Mouse (Mus musculus): ENCODE results near the gene Srr. TPM values are rescaled to one million over a fixed set of nuclear protein-coding genes. Genes with fewer than 3 reads are reported as not detected.

The Srr gene
- polyA plus RNA-seq, 1 experiment from 2014 or later: 21.5 TPM

GRCm38 (mm10) chr11:74946348-74946747 lies 20.6 kb upstream of the Srr start:
- H3K27me3 ChIP-seq (replicated peaks): no peaks in the 10 kb centered on the region
- H3K9ac ChIP-seq: no peak overlapping the region
- peaks cover 49% of the 10 kb centered on the region for H3K36me3 ChIP-seq
- H3K9me3 ChIP-seq (replicated peaks): no peaks in the 10 kb centered on the region
- no peak for ATAC-seq (ENCODE audit: insufficient number of reproducible peaks, low FRiP score)
- H3K4me1 ChIP-seq (replicated peaks): no peaks in the 10 kb centered on the region
- no peak overlapping the region for H3K4me2 ChIP-seq
- no peak overlapping the region for H3K27ac ChIP-seq (ENCODE audit: poor library complexity, severe bottlenecking)
- 74% methylated on average over 3 of the region's 3 CpGs for WGBS
- no peak overlapping the region for H3K4me3 ChIP-seq

GRCm38 (mm10) chr11:74930391-74930790 lies 4.6 kb upstream of the Srr start:
- Histone ChIP-seq H3K27me3 (replicated peaks) (no peaks in the 10 kb centered on the region), H3K9ac (no peak overlapping the region), H3K36me3 (peaks cover 53% of the 10 kb centered on the region), H3K4me1 (replicated peaks) (peaks cover 9% of the 10 kb centered on the region), H3K4me3 (no peak overlapping the region), H3K27ac (ENCODE audit: poor library complexity, severe bottlenecking) (no peak overlapping the region), H3K9me3 (replicated peaks) (no peaks in the 10 kb centered on the region), H3K4me2 (no peak overlapping the region)
- WGBS: 90% methylated on average over 7 of the region's 7 CpGs
- ATAC-seq (ENCODE audit: insufficient number of reproducible peaks, low FRiP score): no peak

DNA sequence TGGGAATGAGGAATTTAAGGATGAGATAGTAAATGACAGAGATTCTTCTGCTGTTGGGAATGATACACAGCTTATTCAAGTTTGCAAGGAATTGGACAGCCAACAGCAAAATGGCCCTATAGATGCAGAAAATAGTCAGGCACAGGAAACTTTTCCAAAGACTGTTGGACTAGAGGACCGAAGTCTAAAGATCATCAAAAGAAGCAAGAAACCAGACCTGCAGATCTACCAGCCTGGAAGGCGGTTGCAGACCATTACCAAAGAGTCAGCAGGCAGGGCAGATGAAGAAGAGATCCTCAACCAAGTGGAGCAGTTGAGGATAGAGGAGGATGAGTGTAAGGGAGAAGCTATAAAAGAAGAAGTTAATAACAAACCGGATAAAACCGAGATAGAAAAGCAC lies 3.4 kb upstream of the Srr start:
- peaks cover 40% of the 10 kb centered on the region for H3K36me3 ChIP-seq
- H3K27me3 ChIP-seq (replicated peaks): no peaks in the 10 kb centered on the region
- no peak overlapping the region for H3K27ac ChIP-seq (ENCODE audit: poor library complexity, severe bottlenecking)
- WGBS: 84% methylated on average over 4 of the region's 4 CpGs
- no peak for ATAC-seq (ENCODE audit: insufficient number of reproducible peaks, low FRiP score)
- H3K4me1 ChIP-seq (replicated peaks): peaks cover 18% of the 10 kb centered on the region
- no peak overlapping the region for H3K9ac ChIP-seq
- no peaks in the 10 kb centered on the region for H3K9me3 ChIP-seq (replicated peaks)
- H3K4me3 ChIP-seq: no peak overlapping the region
- H3K4me2 ChIP-seq: no peak overlapping the region

DNA sequence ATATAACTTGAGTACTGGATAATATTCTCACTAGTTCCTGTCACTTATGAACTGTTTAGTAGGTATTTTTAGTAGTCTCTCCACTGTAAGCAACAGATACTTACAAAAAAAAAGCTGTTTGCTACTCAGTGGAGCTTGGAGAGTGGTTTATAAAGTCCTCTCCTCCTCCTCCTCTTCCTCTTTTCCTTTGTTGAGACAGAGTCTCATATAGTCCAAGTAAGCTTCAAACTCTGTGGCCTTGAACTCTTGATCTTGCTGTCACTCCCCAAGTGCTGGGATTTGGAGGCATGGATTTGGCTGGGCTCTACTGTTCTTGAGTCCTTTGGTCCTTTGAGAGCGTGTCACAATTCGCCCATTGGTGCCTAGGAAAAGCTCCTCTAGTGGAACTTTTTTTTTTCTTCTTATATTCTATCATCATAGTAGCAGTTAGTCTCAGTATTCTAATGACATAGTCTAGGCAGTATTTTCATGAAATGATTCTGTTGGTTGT lies 1.5 kb upstream of the Srr start:
- no peak overlapping the region; the same call in 1 of the 2 replicates for H3K9ac ChIP-seq
- H3K27ac ChIP-seq (ENCODE audit: poor library complexity, severe bottlenecking): no peak overlapping the region; the same call in 1 of the 2 replicates
- ATAC-seq (ENCODE audit: insufficient number of reproducible peaks, low FRiP score): no peak
- H3K4me2 ChIP-seq: no peak overlapping the region; the same call in 1 of the 2 replicates
- no peak overlapping the region for H3K4me3 ChIP-seq
- peaks cover 18% of the 10 kb centered on the region for H3K4me1 ChIP-seq (replicated peaks)
- H3K36me3 ChIP-seq: peaks cover 23% of the 10 kb centered on the region
- H3K9me3 ChIP-seq (replicated peaks): no peaks in the 10 kb centered on the region
- 83% methylated on average over 2 of the region's 2 CpGs for WGBS
- H3K27me3 ChIP-seq (replicated peaks): no peaks in the 10 kb centered on the region

GRCm38 (mm10) chr11:74926388-74927005 lies 749 bp upstream of the Srr start:
- H3K4me2 ChIP-seq: peak overlapping the region; percentile 80
- peaks cover 17% of the 10 kb centered on the region for H3K36me3 ChIP-seq
- H3K4me1 ChIP-seq (replicated peaks): peaks cover 18% of the 10 kb centered on the region
- no peaks in the 10 kb centered on the region for H3K9me3 ChIP-seq (replicated peaks)
- 3% methylated on average over 11 of the region's 11 CpGs for WGBS
- no peaks in the 10 kb centered on the region for H3K27me3 ChIP-seq (replicated peaks)
- H3K9ac ChIP-seq: peak overlapping the region; percentile 92
- peak overlapping the region; percentile 88 for H3K4me3 ChIP-seq
- no peak; the same call in none of the 2 replicates for ATAC-seq (ENCODE audit: insufficient number of reproducible peaks, low FRiP score)
- peak overlapping the region; percentile 99 for H3K27ac ChIP-seq (ENCODE audit: poor library complexity, severe bottlenecking)

DNA sequence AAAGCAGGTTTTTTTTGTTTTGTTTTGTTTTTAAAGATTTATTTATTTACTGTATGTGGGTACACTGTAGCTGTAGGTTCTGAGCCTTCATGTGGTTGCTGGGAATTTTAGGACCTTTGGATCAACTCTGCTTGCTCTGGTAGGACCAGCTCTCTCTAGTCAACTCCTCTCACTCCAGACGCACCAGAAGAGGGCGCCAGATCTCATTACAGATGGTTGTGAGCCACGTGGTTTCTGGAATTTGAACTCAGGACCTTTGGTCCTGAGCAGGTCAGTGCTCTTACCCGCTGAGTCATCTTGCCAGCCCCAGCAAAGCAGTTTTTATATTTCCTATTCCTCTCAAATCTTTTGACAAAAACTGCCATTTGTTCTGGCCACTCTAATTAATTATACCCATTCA lies 1.6 kb downstream of the Srr start:
- Histone ChIP-seq H3K27me3 (replicated peaks) (no peaks in the 10 kb centered on the region), H3K4me3 (no peak overlapping the region), H3K36me3 (peaks cover 3% of the 10 kb centered on the region), H3K4me2 (peak overlapping the region; percentile 80; the same call in 1 of the 2 replicates), H3K27ac (ENCODE audit: poor library complexity, severe bottlenecking) (no peak overlapping the region), H3K9me3 (replicated peaks) (no peaks in the 10 kb centered on the region), H3K9ac (no peak overlapping the region), H3K4me1 (replicated peaks) (peaks cover 18% of the 10 kb centered on the region)
- WGBS: 59% methylated on average over 4 of the region's 4 CpGs
- no peak for ATAC-seq (ENCODE audit: insufficient number of reproducible peaks, low FRiP score)

DNA sequence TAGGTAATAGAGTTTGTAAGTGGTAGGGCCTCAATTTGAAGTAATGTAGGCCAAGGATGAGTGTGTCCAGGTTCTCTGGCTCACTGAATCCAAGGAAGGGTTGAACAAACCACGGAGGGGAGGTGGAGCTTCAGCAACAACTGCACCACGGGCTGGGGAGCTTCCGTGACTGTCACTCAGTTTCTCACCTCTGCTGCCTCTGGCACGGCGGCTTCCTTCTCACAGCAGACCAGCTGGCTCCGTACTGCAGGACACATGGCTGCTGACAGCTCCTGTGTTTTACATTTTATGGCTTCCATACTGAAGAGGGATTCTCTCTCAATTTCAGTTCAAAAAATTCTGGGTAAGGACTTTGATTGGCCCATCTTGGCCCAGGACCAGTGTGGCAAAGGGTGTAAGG lies 6.5 kb downstream of the Srr start:
- H3K9ac ChIP-seq: no peak overlapping the region
- H3K4me1 ChIP-seq (replicated peaks): peaks cover 9% of the 10 kb centered on the region
- H3K9me3 ChIP-seq (replicated peaks): no peaks in the 10 kb centered on the region
- peaks cover 18% of the 10 kb centered on the region for H3K36me3 ChIP-seq
- no peak overlapping the region for H3K4me2 ChIP-seq
- H3K4me3 ChIP-seq: no peak overlapping the region
- ATAC-seq (ENCODE audit: insufficient number of reproducible peaks, low FRiP score): no peak
- WGBS: 79% methylated on average over 6 of the region's 6 CpGs
- no peaks in the 10 kb centered on the region for H3K27me3 ChIP-seq (replicated peaks)
- H3K27ac ChIP-seq (ENCODE audit: poor library complexity, severe bottlenecking): no peak overlapping the region

- H3K9ac ChIP-seq: no peak overlapping the region
- H3K36me3 ChIP-seq: peaks cover 30% of the 10 kb centered on the region
- no peaks in the 10 kb centered on the region for H3K27me3 ChIP-seq (replicated peaks)
- H3K27ac ChIP-seq (ENCODE audit: poor library complexity, severe bottlenecking): no peak overlapping the region
- 85% methylated on average over 3 of the region's 3 CpGs for WGBS
- H3K4me1 ChIP-seq (replicated peaks): peaks cover 7% of the 10 kb centered on the region
- no peak overlapping the region for H3K4me3 ChIP-seq
- no peak overlapping the region for H3K4me2 ChIP-seq
- H3K9me3 ChIP-seq (replicated peaks): no peaks in the 10 kb centered on the region
- ATAC-seq (ENCODE audit: insufficient number of reproducible peaks, low FRiP score): no peak
Observed at GRCm38 (mm10) chr11:74912492-74912891, 13.3 kb downstream of the Srr start.

DNA sequence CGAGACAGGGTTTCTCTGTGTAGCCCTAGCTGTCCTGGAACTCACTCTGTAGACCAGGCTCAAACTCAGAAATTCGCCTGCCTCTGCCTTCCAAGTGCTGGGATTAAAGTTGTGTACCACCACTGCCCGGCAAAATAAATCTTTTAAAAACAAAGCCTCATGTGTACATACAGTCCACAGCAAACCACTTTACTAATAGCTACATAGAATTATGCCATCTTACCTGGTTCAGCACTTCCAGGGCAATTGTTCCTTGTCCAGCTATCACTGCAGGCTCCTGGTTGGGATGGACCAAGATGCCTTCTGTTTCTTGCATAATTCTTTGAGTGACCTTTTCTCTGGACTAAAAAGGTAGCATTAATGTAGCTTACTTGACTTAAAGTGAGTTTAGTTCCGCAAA lies 15.8 kb downstream of the Srr start:
- 90% methylated on average over 4 of the region's 4 CpGs for WGBS

GRCm38 (mm10) chr11:74908618-74909399 lies 16.9 kb downstream of the Srr start:
- H3K4me3 ChIP-seq: no peak overlapping the region
- H3K27ac ChIP-seq (ENCODE audit: poor library complexity, severe bottlenecking): no peak overlapping the region
- ATAC-seq (ENCODE audit: insufficient number of reproducible peaks, low FRiP score): no peak
- H3K9ac ChIP-seq: no peak overlapping the region
- H3K27me3 ChIP-seq (replicated peaks): no peaks in the 10 kb centered on the region
- 81% methylated on average over 12 of the region's 12 CpGs for WGBS
- H3K4me2 ChIP-seq: no peak overlapping the region
- no peaks in the 10 kb centered on the region for H3K9me3 ChIP-seq (replicated peaks)
- peaks cover 61% of the 10 kb centered on the region for H3K36me3 ChIP-seq
- no peaks in the 10 kb centered on the region for H3K4me1 ChIP-seq (replicated peaks)

More for the DNA sequence above, 15.8 kb downstream of the Srr start:
- ATAC-seq (ENCODE audit: insufficient number of reproducible peaks, low FRiP score): no peak
- H3K4me1 ChIP-seq (replicated peaks): no peaks in the 10 kb centered on the region
- H3K4me3 ChIP-seq: no peak overlapping the region
- peaks cover 51% of the 10 kb centered on the region for H3K36me3 ChIP-seq
- no peaks in the 10 kb centered on the region for H3K27me3 ChIP-seq (replicated peaks)
- H3K9ac ChIP-seq: no peak overlapping the region
- H3K9me3 ChIP-seq (replicated peaks): no peaks in the 10 kb centered on the region
- no peak overlapping the region for H3K27ac ChIP-seq (ENCODE audit: poor library complexity, severe bottlenecking)
- no peak overlapping the region for H3K4me2 ChIP-seq

DNA sequence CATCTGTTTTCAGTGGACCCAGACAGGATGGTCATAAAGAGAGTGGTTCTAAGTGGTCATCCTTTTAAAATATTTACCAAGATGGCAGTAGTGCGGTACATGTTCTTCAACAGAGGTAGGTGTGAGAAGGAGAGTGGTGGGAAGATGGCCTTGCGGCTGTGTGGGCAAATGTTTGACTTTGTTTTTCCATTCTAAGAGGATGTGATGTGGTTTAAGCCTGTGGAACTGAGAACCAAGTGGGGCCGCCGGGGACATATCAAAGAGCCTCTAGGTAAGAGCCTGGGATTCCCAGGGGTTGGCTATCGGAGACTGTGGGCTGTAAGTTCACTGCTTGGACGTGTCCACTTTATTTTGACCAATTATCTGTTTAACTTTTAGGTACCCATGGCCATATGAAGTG lies 17.9 kb downstream of the Srr start:
- Histone ChIP-seq H3K27ac (ENCODE audit: poor library complexity, severe bottlenecking) (no peak overlapping the region), H3K4me2 (no peak overlapping the region), H3K4me1 (replicated peaks) (no peaks in the 10 kb centered on the region), H3K9ac (no peak overlapping the region), H3K36me3 (peaks cover 70% of the 10 kb centered on the region), H3K9me3 (replicated peaks) (no peaks in the 10 kb centered on the region), H3K4me3 (no peak overlapping the region), H3K27me3 (replicated peaks) (no peaks in the 10 kb centered on the region)
- 92% methylated on average over 6 of the region's 6 CpGs for WGBS
- ATAC-seq (ENCODE audit: insufficient number of reproducible peaks, low FRiP score): no peak
